Mouse (Mus musculus) lung, adult 2 months (tissue): ENCODE results near the gene Nfkb1.

Experiments
- CTCF ChIP-seq: fragments of 200-500 bp; IDR thresholded peaks from 2 replicates; pipeline ENCODE4 v1.5.1; 2011; ENCODE audit warnings: mild to moderate bottlenecking, low read length, control low read depth; ENCODE audit not compliant: insufficient read depth
- POLR2A ChIP-seq: fragments of 200-500 bp; IDR thresholded peaks from 2 replicates; pipeline ENCODE4 v1.6.1; 2011; ENCODE audit warnings: low read depth, mild to moderate bottlenecking, control low read depth, low read length, borderline replicate concordance; ENCODE audit errors: extremely low read depth

DNA sequence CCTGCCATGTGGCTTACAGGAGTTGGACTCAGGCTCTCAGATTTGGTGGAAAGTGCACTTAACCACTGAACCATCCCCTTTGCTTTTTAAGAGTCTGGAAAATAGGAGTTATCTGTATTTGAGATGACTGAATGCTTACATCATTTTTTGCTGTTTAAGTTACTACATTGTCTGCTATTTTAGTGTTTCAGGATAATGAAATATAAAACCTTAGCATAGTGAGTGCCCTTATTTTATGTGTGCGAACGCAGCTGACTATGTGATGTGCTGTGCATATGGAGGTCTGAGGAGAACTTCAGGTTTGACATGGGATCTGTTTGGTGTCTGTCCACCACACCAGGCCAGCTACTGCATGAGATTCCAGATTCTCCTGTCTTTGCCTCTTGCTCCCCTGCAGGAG lies 66.1 kb downstream of the Nfkb1 start:
- TF ChIP-seq POLR2A: no peak
- no peak for TF ChIP-seq CTCF
